Comparison of ENCODE assay signal across 8 mouse cellular contexts in the genomic region with DNA sequence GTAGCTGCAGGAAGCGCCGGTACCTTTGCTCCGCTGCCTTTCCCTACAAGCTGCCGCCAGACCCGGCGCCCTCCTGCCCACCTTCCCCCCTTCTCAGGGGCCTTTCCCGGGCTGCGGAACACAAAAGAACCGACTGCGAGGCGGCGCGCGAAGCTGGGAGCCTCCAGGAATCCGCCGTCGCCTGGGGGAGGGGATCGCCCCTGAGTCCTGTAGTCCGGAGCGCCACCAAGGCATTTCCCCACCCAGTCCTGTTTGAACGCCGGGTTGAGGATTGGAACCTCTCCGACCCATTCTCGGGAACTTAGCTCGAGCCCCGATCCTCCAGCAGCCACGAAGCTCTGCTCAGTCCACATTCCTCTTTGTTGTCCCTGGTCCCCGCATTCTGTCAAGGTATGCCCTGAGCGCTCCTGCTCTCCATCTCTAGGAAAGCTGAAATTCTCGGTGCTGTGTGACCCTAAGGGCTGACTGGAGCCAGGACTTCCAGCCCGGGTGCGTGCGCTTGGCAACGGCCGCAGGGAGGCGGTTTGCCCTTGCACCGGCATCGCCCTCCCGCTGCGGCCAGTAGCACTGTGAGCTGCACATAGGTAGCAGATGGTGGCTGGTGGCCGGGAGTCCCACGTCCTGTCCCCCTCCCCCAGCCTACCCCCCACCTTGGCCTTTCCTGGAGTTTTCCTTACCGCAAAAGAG. TPM values are rescaled to one million over a fixed set of nuclear protein-coding genes. Genes with fewer than 3 reads are reported as not detected.
DNase-seq lines count a peak whose midpoint lies in the region; ATAC-seq lines count a peak whose summit lies in the region.

No protein-coding gene starts in this region.

- under 1% methylated on average over 43 of the region's 43 CpGs for WGBS in forebrain, embryonic 10.5 days
- 0% methylated on average over 42 of the region's 43 CpGs for whole genome bisulfite sequencing in hindbrain, embryonic 15.5 days
- WGBS in limb, embryonic 13.5 days: under 1% methylated on average over 43 of the region's 43 CpGs
- under 1% methylated on average over 43 of the region's 43 CpGs for WGBS in midbrain, embryonic 12.5 days

- peaks cover 61% of the 10 kb centered on the region for H3K4me1 ChIP-seq in forebrain, embryonic 10.5 days
- peaks cover 14% of the 10 kb centered on the region for H3K4me1 ChIP-seq in hindbrain, embryonic 15.5 days (replicated peaks)
- peaks cover 47% of the 10 kb centered on the region for H3K4me1 ChIP-seq in limb, embryonic 13.5 days
- peaks cover 40% of the 10 kb centered on the region for H3K4me1 ChIP-seq in midbrain, embryonic 12.5 days

- peak overlapping the region; percentile 91 for H3K4me2 ChIP-seq in hindbrain, embryonic 15.5 days
- H3K4me2 ChIP-seq in limb, embryonic 13.5 days (replicated peaks): peak overlapping the region; percentile 91
- peak overlapping the region; percentile 83 for H3K4me2 ChIP-seq in midbrain, embryonic 12.5 days (replicated peaks)

- peak; percentile 85 for ATAC-seq in hindbrain, embryonic 15.5 days (ENCODE audit: low FRiP score, low read depth)
- ATAC-seq in limb, embryonic 13.5 days (ENCODE audit: low FRiP score, low read depth): peak; percentile 62
- ATAC-seq in midbrain, embryonic 12.5 days (ENCODE audit: low FRiP score, low read depth): peak; percentile 71

- H3K9ac ChIP-seq in hindbrain, embryonic 15.5 days: peak overlapping the region; percentile 59
- H3K9ac ChIP-seq in limb, embryonic 13.5 days: peak overlapping the region; percentile 87
- H3K9ac ChIP-seq in midbrain, embryonic 12.5 days (replicated peaks): peak overlapping the region; percentile 89

- peak overlapping the region; percentile 99 for H3K27ac ChIP-seq in forebrain, embryonic 10.5 days
- H3K27ac ChIP-seq in hindbrain, embryonic 15.5 days (replicated peaks): peak overlapping the region; percentile 73
- peak overlapping the region; percentile 93 for H3K27ac ChIP-seq in limb, embryonic 13.5 days
- H3K27ac ChIP-seq in midbrain, embryonic 12.5 days (replicated peaks): peak overlapping the region; percentile 94

- H3K36me3 ChIP-seq in forebrain, embryonic 10.5 days (replicated peaks): peaks cover 25% of the 10 kb centered on the region
- no peaks in the 10 kb centered on the region for H3K36me3 ChIP-seq in hindbrain, embryonic 15.5 days
- no peaks in the 10 kb centered on the region for H3K36me3 ChIP-seq in limb, embryonic 13.5 days
- H3K36me3 ChIP-seq in midbrain, embryonic 12.5 days: no peaks in the 10 kb centered on the region

- no peaks in the 10 kb centered on the region; the same call in 1 of the 2 replicates for H3K27me3 ChIP-seq in forebrain, embryonic 10.5 days (ENCODE audit: poor library complexity, severe bottlenecking)
- no peaks in the 10 kb centered on the region for H3K27me3 ChIP-seq in hindbrain, embryonic 15.5 days
- no peaks in the 10 kb centered on the region for H3K27me3 ChIP-seq in limb, embryonic 13.5 days
- peaks cover 4% of the 10 kb centered on the region; the same call in 1 of the 2 replicates for H3K27me3 ChIP-seq in midbrain, embryonic 12.5 days

- peak overlapping the region; percentile 81 for H3K4me3 ChIP-seq in forebrain, embryonic 10.5 days
- peak overlapping the region; percentile 62 for H3K4me3 ChIP-seq in hindbrain, embryonic 15.5 days
- H3K4me3 ChIP-seq in limb, embryonic 13.5 days: peak overlapping the region; percentile 74
- peak overlapping the region; percentile 74 for H3K4me3 ChIP-seq in midbrain, embryonic 12.5 days

- peak; percentile 9 to 33 for DNase-seq in heart, adult 18-20 months
- DNase-seq in heart, adult 9 months (ENCODE audit: low spot score in 2 of 2): no peak
- DNase-seq in brain, embryonic 18.5 days (ENCODE audit: low read depth, low spot score): peak; percentile 22
- peak; percentile 83 for DNase-seq in forebrain, embryonic 10.5 days (ENCODE audit: extremely low spot score, low spot score)
- peak; percentile 15 for DNase-seq in testis, postnatal 14 days (ENCODE audit: low spot score)

- H3K9me3 ChIP-seq in forebrain, embryonic 10.5 days: no peaks in the 10 kb centered on the region; the same call in 1 of the 2 replicates
- no peaks in the 10 kb centered on the region for H3K9me3 ChIP-seq in hindbrain, embryonic 15.5 days
- H3K9me3 ChIP-seq in limb, embryonic 13.5 days: no peaks in the 10 kb centered on the region
- no peaks in the 10 kb centered on the region for H3K9me3 ChIP-seq in midbrain, embryonic 12.5 days

RNA-seq across cellular contexts. Expression of a gene that starts 1.1 kb away (rescaled TPM):
- total RNA-seq in heart, adult 18-20 months (2021): 10 to 100 TPM in 1 of 2 experiments, 1 to 10 TPM in 1; 8.7 to 11.5 TPM
- polyA plus RNA-seq in forebrain, embryonic 10.5 days (2016; fragmentation: Nextera tagmentation; extraction: Ambion mirVana): 130 and 147 TPM in 2 replicates
- 36.8 and 37.5 TPM in 2 replicates for polyA plus RNA-seq in hindbrain, embryonic 15.5 days (2015; fragmentation: Nextera tagmentation; extraction: Ambion mirVana)
- 57.1 and 62.7 TPM in 2 replicates for polyA plus RNA-seq in limb, embryonic 13.5 days (2015; fragmentation: Nextera tagmentation; extraction: Ambion mirVana)
- 110 and 123 TPM in 2 replicates for polyA plus RNA-seq in midbrain, embryonic 12.5 days (2016; fragmentation: Nextera tagmentation; extraction: Ambion mirVana)

Comparison
In these comparisons a context has a peak if more than half of its experiments do, and no peak if none do; other contexts are left out.
1. DNase-seq: peak in heart, adult 18-20 months (2 of 2), brain, embryonic 18.5 days (single experiment), forebrain, embryonic 10.5 days (single experiment) and testis, postnatal 14 days (single experiment); none in heart, adult 9 months (0 of 2).
2. Peak in every context shown above with its lines, with median percentiles within 50 percentile points of each other: H3K27ac ChIP-seq, H3K4me3 ChIP-seq, ATAC-seq, H3K4me2 ChIP-seq and H3K9ac ChIP-seq.